Mouse (Mus musculus): ENCODE measurements around the gene Pls3. TPM values are rescaled to one million over a fixed set of nuclear protein-coding genes. Genes with fewer than 3 reads are reported as not detected.

Gene Pls3
- polyA plus RNA-seq, 1 experiment from 2014 or later, result 61.3 TPM

DNA sequence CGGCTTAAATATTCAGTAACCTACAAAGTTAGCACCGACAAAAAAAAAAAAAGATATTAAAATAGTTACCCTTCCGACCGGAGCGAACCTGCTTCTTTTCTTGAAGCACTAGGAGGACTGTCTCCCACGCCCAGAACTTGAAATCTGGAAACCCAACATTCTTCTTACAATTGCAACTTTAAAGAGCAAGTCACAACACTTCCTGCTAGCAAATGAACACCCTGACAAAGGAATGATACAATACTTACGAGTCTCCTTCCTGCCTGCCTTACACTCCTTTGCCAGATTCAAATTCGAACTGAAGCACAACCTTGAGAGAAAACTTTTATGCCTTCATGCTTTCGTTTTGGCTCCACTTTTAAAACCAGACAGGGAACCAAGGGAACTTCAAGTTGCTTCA, 32.1 kb downstream of the Pls3 start:
- Histone ChIP-seq H3K36me3 (ENCODE audit: control insufficient read depth, insufficient read depth) (peaks cover 2% of the 10 kb centered on the region; the same call in 1 of the 2 replicates), H3K27ac (ENCODE audit: low read length) (peak overlapping the region; percentile 80), H3K9me3 (replicated peaks; ENCODE audit: control insufficient read depth, low read length) (no peaks in the 10 kb centered on the region), H3K4me3 (ENCODE audit: low read length) (peak overlapping the region; percentile 15), H3K4me2 (ENCODE audit: low read depth, low read length) (peak overlapping the region; percentile 44), H3K27me3 (ENCODE audit: control insufficient read depth, insufficient read depth, low read length) (no peaks in the 10 kb centered on the region), H3K9ac (ENCODE audit: low read length) (peak overlapping the region; percentile 24; the same call in 1 of the 2 replicates), H3K4me1 (ENCODE audit: control insufficient read depth, insufficient read depth, low read length) (no peaks in the 10 kb centered on the region)
- no peak for ATAC-seq (replicated peaks; ENCODE audit: extremely low read depth, insufficient read depth, low FRiP score)
- 43% methylated on average over 9 of the region's 9 CpGs for WGBS

DNA sequence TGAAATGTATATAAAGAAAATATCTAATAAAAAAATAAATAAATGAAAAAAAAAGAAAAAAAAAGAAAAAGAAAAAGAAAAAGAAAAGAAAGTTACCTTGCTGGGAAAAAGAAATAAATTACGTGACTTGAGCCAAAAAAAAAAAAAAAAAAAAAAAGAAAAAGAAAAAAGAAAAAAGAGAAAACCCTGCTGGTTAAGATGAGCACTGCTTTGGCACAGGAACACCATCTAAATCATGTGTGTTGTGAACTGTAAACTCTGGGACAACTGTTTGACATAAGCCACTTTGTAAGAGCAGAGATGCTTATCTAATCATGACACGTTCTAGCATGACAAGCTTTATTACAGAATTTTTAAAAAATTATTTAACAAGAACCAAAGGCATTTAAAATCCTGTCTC, 32.9 kb downstream of the Pls3 start:
- no peak overlapping the region for H3K9ac ChIP-seq (ENCODE audit: low read length)
- peaks cover 2% of the 10 kb centered on the region; the same call in 1 of the 2 replicates for H3K36me3 ChIP-seq (ENCODE audit: control insufficient read depth, insufficient read depth)
- no peaks in the 10 kb centered on the region for H3K27me3 ChIP-seq (ENCODE audit: control insufficient read depth, insufficient read depth, low read length)
- H3K27ac ChIP-seq (ENCODE audit: low read length), result no peak overlapping the region
- H3K4me2 ChIP-seq (ENCODE audit: low read depth, low read length), result no peak overlapping the region
- ATAC-seq (replicated peaks; ENCODE audit: extremely low read depth, insufficient read depth, low FRiP score), result no peak
- no peaks in the 10 kb centered on the region for H3K4me1 ChIP-seq (ENCODE audit: control insufficient read depth, insufficient read depth, low read length)
- 65% methylated on average over 2 of the region's 2 CpGs for WGBS
- no peak overlapping the region for H3K4me3 ChIP-seq (ENCODE audit: low read length)
- no peaks in the 10 kb centered on the region for H3K9me3 ChIP-seq (replicated peaks; ENCODE audit: control insufficient read depth, low read length)

GRCm38 (mm10) chrX:75840263-75840662, 34.7 kb downstream of the Pls3 start:
- no peak for ATAC-seq (replicated peaks; ENCODE audit: extremely low read depth, insufficient read depth, low FRiP score)
- no peak overlapping the region for H3K27ac ChIP-seq (ENCODE audit: low read length)
- H3K4me3 ChIP-seq (ENCODE audit: low read length), result no peak overlapping the region
- no peak overlapping the region for H3K4me2 ChIP-seq (ENCODE audit: low read depth, low read length)
- H3K27me3 ChIP-seq (ENCODE audit: control insufficient read depth, insufficient read depth, low read length), result no peaks in the 10 kb centered on the region
- H3K9me3 ChIP-seq (replicated peaks; ENCODE audit: control insufficient read depth, low read length), result no peaks in the 10 kb centered on the region
- WGBS, result 68% methylated on average over 4 of the region's 4 CpGs
- no peak overlapping the region for H3K9ac ChIP-seq (ENCODE audit: low read length)
- H3K36me3 ChIP-seq (ENCODE audit: control insufficient read depth, insufficient read depth), result peaks cover 2% of the 10 kb centered on the region; the same call in 1 of the 2 replicates
- no peaks in the 10 kb centered on the region for H3K4me1 ChIP-seq (ENCODE audit: control insufficient read depth, insufficient read depth, low read length)

DNA sequence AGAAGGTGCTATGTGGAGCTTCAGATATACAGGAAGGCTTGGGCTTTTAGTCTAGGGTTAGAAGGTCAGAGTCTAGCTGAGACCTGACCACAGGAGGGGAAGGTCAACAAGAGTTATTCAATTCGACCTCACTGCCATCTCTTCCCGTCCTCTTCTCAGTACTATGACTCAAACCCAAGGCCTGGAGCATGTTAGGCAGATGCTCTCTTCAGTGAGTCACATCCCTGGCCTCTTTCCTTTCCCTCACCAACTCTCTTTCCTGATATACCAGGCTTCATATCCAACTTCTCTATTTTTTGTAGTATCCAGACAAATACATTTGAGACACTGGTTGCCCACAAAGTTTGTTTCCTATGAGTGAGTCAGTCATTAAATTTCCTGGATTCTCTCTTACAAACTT, 40.1 kb downstream of the Pls3 start:
- H3K4me3 ChIP-seq (ENCODE audit: low read length), result no peak overlapping the region
- WGBS, result 55% methylated on average over 2 of the region's 2 CpGs
- no peak overlapping the region for H3K9ac ChIP-seq (ENCODE audit: low read length)
- no peaks in the 10 kb centered on the region for H3K4me1 ChIP-seq (ENCODE audit: control insufficient read depth, insufficient read depth, low read length)
- H3K27ac ChIP-seq (ENCODE audit: low read length), result no peak overlapping the region
- peaks cover 2% of the 10 kb centered on the region; the same call in 1 of the 2 replicates for H3K36me3 ChIP-seq (ENCODE audit: control insufficient read depth, insufficient read depth)
- no peaks in the 10 kb centered on the region for H3K27me3 ChIP-seq (ENCODE audit: control insufficient read depth, insufficient read depth, low read length)
- no peaks in the 10 kb centered on the region for H3K9me3 ChIP-seq (replicated peaks; ENCODE audit: control insufficient read depth, low read length)
- no peak overlapping the region for H3K4me2 ChIP-seq (ENCODE audit: low read depth, low read length)
- ATAC-seq (replicated peaks; ENCODE audit: extremely low read depth, insufficient read depth, low FRiP score), result no peak

DNA sequence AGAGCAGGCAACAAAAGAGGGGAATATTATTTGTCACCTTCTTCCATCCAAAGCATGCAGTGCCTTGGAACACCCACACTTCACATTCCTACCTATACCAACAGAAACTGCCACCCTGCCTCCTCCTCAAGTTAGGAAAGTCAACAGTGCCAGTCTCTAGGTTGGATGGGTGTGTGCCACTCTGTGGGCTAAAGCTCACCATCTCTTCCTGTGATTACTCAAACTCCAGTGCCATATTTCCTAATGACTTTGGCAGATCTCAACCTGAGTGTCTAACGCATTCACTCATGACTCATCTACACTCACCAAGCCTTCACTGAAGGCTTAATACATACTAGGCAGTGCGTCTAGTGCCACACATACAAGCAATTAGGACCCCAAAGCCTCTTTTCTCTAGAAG, 40.7 kb downstream of the Pls3 start:
- no peaks in the 10 kb centered on the region for H3K9me3 ChIP-seq (replicated peaks; ENCODE audit: control insufficient read depth, low read length)
- no peaks in the 10 kb centered on the region for H3K27me3 ChIP-seq (ENCODE audit: control insufficient read depth, insufficient read depth, low read length)
- H3K4me3 ChIP-seq (ENCODE audit: low read length), result no peak overlapping the region
- H3K9ac ChIP-seq (ENCODE audit: low read length), result no peak overlapping the region
- H3K36me3 ChIP-seq (ENCODE audit: control insufficient read depth, insufficient read depth), result peaks cover 2% of the 10 kb centered on the region; the same call in 1 of the 2 replicates
- no peaks in the 10 kb centered on the region for H3K4me1 ChIP-seq (ENCODE audit: control insufficient read depth, insufficient read depth, low read length)
- 76% methylated on average over 2 of the region's 2 CpGs for WGBS
- ATAC-seq (replicated peaks; ENCODE audit: extremely low read depth, insufficient read depth, low FRiP score), result no peak
- H3K4me2 ChIP-seq (ENCODE audit: low read depth, low read length), result no peak overlapping the region
- H3K27ac ChIP-seq (ENCODE audit: low read length), result no peak overlapping the region

- WGBS, result 69% methylated on average over 11 of the region's 11 CpGs
- Histone ChIP-seq H3K4me2 (ENCODE audit: low read depth, low read length) (no peak overlapping the region), H3K27ac (ENCODE audit: low read length) (no peak overlapping the region), H3K4me3 (ENCODE audit: low read length) (no peak overlapping the region), H3K36me3 (ENCODE audit: control insufficient read depth, insufficient read depth) (no peaks in the 10 kb centered on the region), H3K9me3 (replicated peaks; ENCODE audit: control insufficient read depth, low read length) (no peaks in the 10 kb centered on the region), H3K27me3 (ENCODE audit: control insufficient read depth, insufficient read depth, low read length) (no peaks in the 10 kb centered on the region), H3K4me1 (ENCODE audit: control insufficient read depth, insufficient read depth, low read length) (no peaks in the 10 kb centered on the region), H3K9ac (ENCODE audit: low read length) (no peak overlapping the region)
- ATAC-seq (replicated peaks; ENCODE audit: extremely low read depth, insufficient read depth, low FRiP score), result no peak
Measured at GRCm38 (mm10) chrX:75833006-75833641, 41.9 kb downstream of the Pls3 start.

DNA sequence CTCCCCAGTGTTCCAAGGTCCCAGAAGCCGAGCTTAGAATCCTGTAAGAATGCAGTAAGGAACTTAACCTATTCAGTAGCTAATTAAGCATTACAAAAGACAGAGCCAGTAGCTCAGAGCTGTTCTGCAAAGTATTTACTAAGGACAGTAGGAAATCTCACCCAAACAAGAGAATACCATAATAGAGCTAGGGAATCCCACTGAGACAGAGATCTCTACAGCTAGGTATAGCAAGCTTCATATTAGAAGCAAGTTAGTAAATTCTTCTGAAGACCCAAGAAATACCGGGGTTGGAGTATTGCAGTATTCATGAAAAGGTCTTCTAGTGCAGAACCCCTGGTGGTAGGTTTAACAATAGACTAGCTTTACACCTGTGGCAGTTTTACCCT, 45.1 kb downstream of the Pls3 start:
- 49% methylated on average over 2 of the region's 2 CpGs for WGBS
- ATAC-seq (replicated peaks; ENCODE audit: extremely low read depth, insufficient read depth, low FRiP score), result no peak
- no peak overlapping the region for H3K9ac ChIP-seq (ENCODE audit: low read length)
- H3K4me1 ChIP-seq (ENCODE audit: control insufficient read depth, insufficient read depth, low read length), result no peaks in the 10 kb centered on the region
- H3K9me3 ChIP-seq (replicated peaks; ENCODE audit: control insufficient read depth, low read length), result no peaks in the 10 kb centered on the region
- no peaks in the 10 kb centered on the region for H3K27me3 ChIP-seq (ENCODE audit: control insufficient read depth, insufficient read depth, low read length)
- H3K4me2 ChIP-seq (ENCODE audit: low read depth, low read length), result no peak overlapping the region
- no peaks in the 10 kb centered on the region for H3K36me3 ChIP-seq (ENCODE audit: control insufficient read depth, insufficient read depth)
- no peak overlapping the region for H3K27ac ChIP-seq (ENCODE audit: low read length)
- no peak overlapping the region for H3K4me3 ChIP-seq (ENCODE audit: low read length)

DNA sequence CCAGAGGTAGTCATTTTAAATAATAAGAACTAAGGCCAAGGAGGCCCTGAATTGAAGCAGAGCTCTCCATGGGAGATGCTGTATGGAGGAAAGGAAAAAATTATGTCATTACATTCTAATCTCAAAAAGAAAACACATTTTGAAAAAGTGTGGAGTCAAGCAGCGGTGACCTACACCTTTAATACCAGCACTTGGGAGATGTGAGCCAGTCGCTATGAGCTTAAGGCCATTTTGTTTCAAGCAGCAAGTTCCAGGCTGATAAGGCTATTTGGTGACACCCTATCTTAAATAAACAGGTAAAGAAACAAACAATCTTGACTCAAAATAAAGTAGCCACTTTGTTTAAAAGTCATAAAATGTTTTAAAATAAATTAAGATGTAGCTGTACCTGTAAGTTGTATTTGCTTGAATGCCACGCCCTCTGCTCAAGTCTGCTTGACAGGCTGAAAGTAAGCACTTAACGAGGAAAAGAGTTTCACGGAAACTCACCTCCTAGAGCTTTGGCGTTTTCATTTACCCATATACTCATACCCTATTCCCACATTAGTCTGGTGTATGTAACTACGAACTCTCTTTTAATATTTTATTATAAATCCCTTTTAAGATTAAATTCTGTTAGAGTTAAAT, 45.6 kb downstream of the Pls3 start:
- Histone ChIP-seq H3K4me3 (ENCODE audit: low read length) (no peak overlapping the region), H3K4me1 (ENCODE audit: control insufficient read depth, insufficient read depth, low read length) (no peaks in the 10 kb centered on the region), H3K27me3 (ENCODE audit: control insufficient read depth, insufficient read depth, low read length) (no peaks in the 10 kb centered on the region), H3K27ac (ENCODE audit: low read length) (no peak overlapping the region), H3K9me3 (replicated peaks; ENCODE audit: control insufficient read depth, low read length) (no peaks in the 10 kb centered on the region), H3K36me3 (ENCODE audit: control insufficient read depth, insufficient read depth) (no peaks in the 10 kb centered on the region), H3K9ac (ENCODE audit: low read length) (no peak overlapping the region), H3K4me2 (ENCODE audit: low read depth, low read length) (no peak overlapping the region)
- 61% methylated on average over 7 of the region's 7 CpGs for WGBS
- no peak for ATAC-seq (replicated peaks; ENCODE audit: extremely low read depth, insufficient read depth, low FRiP score)

- Histone ChIP-seq H3K27me3 (ENCODE audit: control insufficient read depth, insufficient read depth, low read length) (no peaks in the 10 kb centered on the region), H3K9ac (ENCODE audit: low read length) (no peak overlapping the region), H3K4me1 (ENCODE audit: control insufficient read depth, insufficient read depth, low read length) (0 out of 2 replicates have a peak, but pooled peaks cover 3% of the 10 kb centered on the region), H3K36me3 (ENCODE audit: control insufficient read depth, insufficient read depth) (0 out of 2 replicates have a peak, but pooled peaks cover 2% of the 10 kb centered on the region), H3K9me3 (replicated peaks; ENCODE audit: control insufficient read depth, low read length) (no peaks in the 10 kb centered on the region), H3K27ac (ENCODE audit: low read length) (peak overlapping the region; percentile 53), H3K4me3 (ENCODE audit: low read length) (no peak overlapping the region), H3K4me2 (ENCODE audit: low read depth, low read length) (no peak overlapping the region; the same call in 1 of the 2 replicates)
- no peak for ATAC-seq (replicated peaks; ENCODE audit: extremely low read depth, insufficient read depth, low FRiP score)
- 26% methylated on average over 1 of the region's 1 CpGs for WGBS
Measured at GRCm38 (mm10) chrX:75818647-75819271, 56.2 kb downstream of the Pls3 start.
